Mouse (Mus musculus): Measurements from ENCODE around the gene Acot8. TPM values are rescaled to one million over a fixed set of nuclear protein-coding genes. Genes with fewer than 3 reads are reported as not detected.

The Acot8 gene
- total and polyA plus RNA-seq, 3 experiments, result 11.9 to 26.8 (median 15.8) TPM

DNA sequence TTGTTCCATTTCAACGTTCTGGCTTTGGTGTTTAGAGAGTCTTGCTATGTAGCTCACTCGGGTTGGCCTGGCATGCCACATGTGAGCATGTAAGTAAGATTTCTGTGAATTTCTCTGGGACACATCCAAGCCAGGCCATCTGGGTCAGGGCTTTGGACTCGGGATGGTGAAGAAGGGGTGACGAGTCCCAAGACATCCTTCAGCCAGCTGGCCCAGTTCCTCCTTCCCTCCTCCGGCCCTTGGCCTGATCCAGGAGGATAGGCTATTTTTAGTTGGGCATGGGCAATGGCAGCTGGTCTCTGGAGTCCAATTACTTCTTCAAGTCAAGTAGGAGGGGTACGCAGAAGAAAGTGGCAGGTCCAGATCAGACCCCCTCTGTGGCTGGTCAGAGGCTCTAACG is 25.9 kb downstream of the Acot8 start:
- in situ Hi-C loops (cut with MboI; ENCODE audit: low pct_ligation_motif_present, low pct_unique_long_range_greater_than_20kb, low sequenced_read_pairs), result no loop called here
- Histone ChIP-seq H3K4me3 (replicated peaks in 1 of 3; ENCODE audit: low read depth in 2 of 3, low read length in 2 of 3, poor library complexity in 1 of 3) (no peak overlapping the region), H3K27me3 (replicated peaks) (peaks cover 63% of the 10 kb centered on the region), H3K4me1 (ENCODE audit: control insufficient read depth in 1 of 2, insufficient read depth in 2 of 2) (no peaks in the 10 kb centered on the region; a peak in 1 of 4 replicates), H3K4me2 (ENCODE audit: insufficient read depth, low read depth, poor library complexity, severe bottlenecking) (no peak overlapping the region), H3K79me2 (replicated peaks; ENCODE audit: control insufficient read depth, extremely low read depth, insufficient read depth, poor library complexity, severe bottlenecking) (no peaks in the 10 kb centered on the region), H3K36me3 (replicated peaks in 1 of 2; ENCODE audit: control insufficient read depth in 1 of 2, insufficient read depth in 1 of 2, low read length in 1 of 2) (peaks cover 0 to 2% of the 10 kb centered on the region in 2 experiments), H3K9ac (ENCODE audit: insufficient read depth, low read depth) (no peak overlapping the region), H3K27ac (ENCODE audit: insufficient read depth, low read depth) (no peak overlapping the region), H3K9me3 (replicated peaks; ENCODE audit: low read length) (no peaks in the 10 kb centered on the region)
- TF ChIP-seq JUN (IDR thresholded peaks at IDR 0.05; ENCODE audit: insufficient read depth, low read depth, low read length) (no peak), RAD21 (IDR thresholded peaks at IDR 0.05; ENCODE audit: low read depth, low read length) (no peak), ETS1 (conservative IDR thresholded peaks at IDR 0.05; ENCODE audit: low read depth, low read length) (no peak), ZNF384 (IDR thresholded peaks at IDR 0.05; ENCODE audit: low read depth, low read length) (no peak), MYC (IDR thresholded peaks at IDR 0.05; ENCODE audit: low read depth, low read length) (no peak), NRF1 (IDR thresholded peaks at IDR 0.05; ENCODE audit: low read depth, low read length) (no peak), ZMIZ1 (IDR thresholded peaks at IDR 0.05; ENCODE audit: low read depth, low read length) (no peak), KAT2A (IDR thresholded peaks at IDR 0.05; ENCODE audit: insufficient replicate concordance, low read length) (no peak), ELF1 (IDR thresholded peaks at IDR 0.05; ENCODE audit: low read depth, low read length) (no peak), SMC3 (IDR thresholded peaks at IDR 0.05; ENCODE audit: low read depth, low read length) (no peak), NELFE (IDR thresholded peaks at IDR 0.05; ENCODE audit: low read depth, low read length) (no peak), TBP (conservative IDR thresholded peaks at IDR 0.05; ENCODE audit: low read depth, low read length) (no peak), BHLHE40 (IDR thresholded peaks at IDR 0.05; ENCODE audit: low read depth, low read length) (no peak), ZKSCAN1 (IDR thresholded peaks at IDR 0.05; ENCODE audit: borderline replicate concordance, low read depth, low read length) (no peak), UBTF (IDR thresholded peaks at IDR 0.05; ENCODE audit: low read depth, low read length) (no peak)
- dilution Hi-C loops (cut with MboI; ENCODE audit: extremely low pct_ligation_motif_present, extremely low pct_unique_long_range_greater_than_20kb, low sequenced_read_pairs), result no loop called here
- DNase-seq (ENCODE audit: extremely low read depth), result no peak

DNA sequence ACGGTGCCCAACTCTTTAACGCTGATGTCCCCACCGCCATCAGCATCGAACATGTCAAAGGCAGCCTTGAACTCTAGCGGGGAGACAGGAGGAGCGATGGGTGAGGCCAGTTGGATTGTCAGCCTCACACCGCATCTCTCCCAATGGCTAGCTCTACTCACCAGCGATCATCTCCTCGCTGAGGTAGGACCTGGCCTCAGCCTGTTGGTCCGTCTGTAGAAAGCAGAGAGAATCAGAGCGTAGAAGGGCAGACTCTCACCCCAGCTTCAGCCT is 26.7 kb downstream of the Acot8 start:
- no peak for TF ChIP-seq HCFC1 (IDR thresholded peaks at IDR 0.05; ENCODE audit: low read depth, low read length)
- TF ChIP-seq PAX5 (IDR thresholded peaks at IDR 0.05; ENCODE audit: low read length), result no peak
- no peak for TF ChIP-seq MAZ (IDR thresholded peaks at IDR 0.05; ENCODE audit: low read depth, low read length)
- no peak for TF ChIP-seq ZNF384 (IDR thresholded peaks at IDR 0.05; ENCODE audit: low read depth, low read length)
- TF ChIP-seq ZKSCAN1 (IDR thresholded peaks at IDR 0.05; ENCODE audit: borderline replicate concordance, low read depth, low read length), result no peak
- no peak for TF ChIP-seq MAFK (IDR thresholded peaks at IDR 0.05; ENCODE audit: insufficient replicate concordance, low read length)
- TF ChIP-seq E2F4 (IDR thresholded peaks at IDR 0.05; ENCODE audit: insufficient replicate concordance, low read depth, low read length), result no peak
- TF ChIP-seq RAD21 (IDR thresholded peaks at IDR 0.05; ENCODE audit: low read depth, low read length), result no peak
- Histone ChIP-seq H3K9ac (ENCODE audit: insufficient read depth, low read depth) (no peak overlapping the region), H3K4me3 (replicated peaks in 1 of 3; ENCODE audit: low read depth in 2 of 3, low read length in 2 of 3, poor library complexity in 1 of 3) (no peak overlapping the region), H3K27me3 (replicated peaks) (peaks cover 58% of the 10 kb centered on the region), H3K27ac (ENCODE audit: insufficient read depth, low read depth) (no peak overlapping the region), H3K9me3 (replicated peaks; ENCODE audit: low read length) (no peaks in the 10 kb centered on the region), H3K4me1 (ENCODE audit: control insufficient read depth in 1 of 2, insufficient read depth in 2 of 2) (no peaks in the 10 kb centered on the region), H3K79me2 (replicated peaks; ENCODE audit: control insufficient read depth, extremely low read depth, insufficient read depth, poor library complexity, severe bottlenecking) (no peaks in the 10 kb centered on the region), H3K4me2 (ENCODE audit: insufficient read depth, low read depth, poor library complexity, severe bottlenecking) (no peak overlapping the region), H3K36me3 (replicated peaks in 1 of 2; ENCODE audit: control insufficient read depth in 1 of 2, insufficient read depth in 1 of 2, low read length in 1 of 2) (peaks cover under 1 to 11% of the 10 kb centered on the region in 2 experiments)
- no peak for DNase-seq (ENCODE audit: extremely low read depth)
- dilution Hi-C loops (cut with MboI; ENCODE audit: extremely low pct_ligation_motif_present, extremely low pct_unique_long_range_greater_than_20kb, low sequenced_read_pairs) (no loop called here), in situ Hi-C loops (cut with MboI; ENCODE audit: low pct_ligation_motif_present, low pct_unique_long_range_greater_than_20kb, low sequenced_read_pairs) (no loop called here)

Data from CH12.LX (cell line).